Mouse (Mus musculus): Measurements from ENCODE around the gene Mrpl45. TPM values are rescaled to one million over a fixed set of nuclear protein-coding genes. Genes with fewer than 3 reads are reported as not detected.
A peak's percentile ranks its signal among the peaks of the same experiment; 100 is the strongest.
"Not testable (repeated sequence)": the region's sequence is repeated elsewhere in the genome, so short reads cannot be mapped to it uniquely, and the experiment has no call there.

Mrpl45 gene
- polyA plus RNA-seq (2015; fragmentation: Nextera tagmentation; extraction: Ambion mirVana), result 37.6 and 41.4 TPM in 2 replicates

DNA sequence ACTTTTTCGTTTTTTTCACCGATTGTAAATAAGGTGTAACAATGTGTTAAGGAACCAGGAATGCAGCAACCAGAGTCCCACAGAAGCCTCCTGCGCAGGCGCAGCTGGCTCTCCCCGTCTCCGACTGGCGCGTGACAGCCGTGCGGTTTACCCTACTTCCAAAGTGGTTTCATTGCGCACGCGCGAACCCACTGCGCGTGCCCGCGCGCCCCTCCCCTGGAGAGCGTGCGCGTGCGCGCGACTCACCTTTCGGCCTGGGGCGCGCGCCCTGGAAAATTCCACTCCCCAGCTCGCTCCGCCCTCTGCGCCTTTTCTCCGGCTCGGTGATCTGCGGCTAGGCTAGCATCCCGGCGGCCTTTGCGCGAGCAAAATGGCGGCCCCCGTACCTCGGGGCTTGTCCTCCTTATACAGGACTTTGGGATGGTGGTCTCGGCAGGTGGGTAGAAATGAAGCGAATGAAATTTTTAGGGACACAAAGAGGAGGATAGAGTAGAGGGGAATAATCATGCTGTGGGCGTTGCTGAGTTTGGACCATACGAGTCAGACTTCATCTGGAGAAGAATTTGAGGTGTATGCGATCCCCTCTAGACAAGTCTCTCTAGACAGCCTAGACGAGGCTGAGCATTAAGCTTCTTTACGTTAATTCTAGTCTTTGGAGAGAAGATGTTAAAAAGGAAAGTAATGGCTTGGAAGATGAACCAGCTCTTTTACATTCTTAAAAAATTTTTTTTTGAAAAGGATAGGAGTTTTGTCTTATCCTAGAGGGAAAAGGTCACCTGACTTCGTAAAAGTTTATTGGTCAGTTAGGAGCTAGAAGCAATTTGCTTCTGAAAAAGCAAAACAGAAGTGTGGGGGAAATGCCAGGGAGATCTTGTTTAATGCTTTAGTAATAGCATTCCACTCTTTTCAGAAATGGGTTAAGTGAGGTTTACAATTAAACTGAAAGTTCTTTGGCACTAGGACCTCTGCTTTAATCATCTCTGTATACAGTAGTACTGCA, at the start of gene Mrpl45:
Gene Mrpl45, plus strand, starts transcription at position 213 of the 1,000 bp plus-strand sequence.
- H3K27me3 ChIP-seq, result no peaks in the 10 kb centered on the region

DNA sequence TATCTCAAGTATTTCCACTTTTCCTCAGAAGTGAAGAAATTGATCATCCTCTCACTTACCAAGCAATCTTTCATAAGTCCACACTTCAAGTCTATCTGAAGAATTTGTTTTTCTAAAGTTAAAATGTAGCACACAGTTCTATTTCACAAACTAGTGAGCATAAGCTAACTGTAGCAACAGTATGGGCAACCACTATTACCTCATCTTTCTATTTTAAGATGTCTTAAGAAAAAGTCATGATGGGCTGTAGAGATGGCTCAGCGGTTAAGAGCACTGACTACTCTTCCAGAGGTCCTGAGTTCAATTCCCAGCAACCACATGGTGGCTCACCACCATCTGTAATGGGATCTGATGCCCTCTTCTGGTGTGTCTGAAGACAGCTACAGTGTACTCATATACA, 49.0 kb upstream of the Mrpl45 start:
- not testable (repeated sequence) for H3K4me2 ChIP-seq; H3K27ac ChIP-seq; H3K9me3 ChIP-seq; H3K27me3 ChIP-seq; H3K4me1 ChIP-seq; ATAC-seq (ENCODE audit: insufficient number of reproducible peaks, low FRiP score, low TSS enrichment, low read depth); H3K4me3 ChIP-seq; H3K9ac ChIP-seq
- H3K36me3 ChIP-seq, result peaks cover 16% of the 10 kb centered on the region
- WGBS, result 93% methylated on average over 1 of the region's 1 CpGs

More for the DNA sequence above, at the start of gene Mrpl45:
- Histone ChIP-seq H3K27ac (peak within 1 kb of the TSS; percentile 67), H3K9ac (peak within 1 kb of the TSS; percentile 46), H3K4me2 (peak within 1 kb of the TSS; percentile 43), H3K9me3 (no peaks in the 10 kb centered on the region), H3K36me3 (no peaks in the 10 kb centered on the region; the same call in 1 of the 2 replicates), H3K4me1 (peaks cover 15% of the 10 kb centered on the region), H3K4me3 (peak within 1 kb of the TSS; percentile 50)
- WGBS, result under 1% methylated on average over 50 of the region's 50 CpGs
- ATAC-seq (ENCODE audit: insufficient number of reproducible peaks, low FRiP score, low TSS enrichment, low read depth), result peak; percentile 91

DNA sequence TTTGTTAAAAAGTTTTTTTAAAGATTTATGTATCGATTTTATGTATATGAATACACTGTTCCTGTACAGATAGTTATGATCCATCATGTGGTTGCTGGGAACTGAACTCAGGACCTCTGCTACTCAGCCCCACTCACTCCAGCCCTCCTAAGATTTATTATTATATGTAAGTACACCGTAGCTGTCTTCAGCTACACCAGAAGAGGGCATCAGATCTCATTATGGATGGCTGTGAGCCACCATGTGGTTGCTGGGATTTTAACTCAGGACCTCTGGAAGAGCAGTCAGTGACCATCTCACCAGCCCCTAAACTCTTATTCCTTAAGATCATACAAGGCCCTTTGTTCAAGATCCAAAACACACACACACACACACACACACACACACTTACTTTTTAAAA, 45.5 kb upstream of the Mrpl45 start:
- not testable (repeated sequence) for ATAC-seq (ENCODE audit: insufficient number of reproducible peaks, low FRiP score, low TSS enrichment, low read depth)
- H3K36me3 ChIP-seq, result peaks cover 12% of the 10 kb centered on the region
- 76% methylated on average over 2 of the region's 2 CpGs for WGBS

DNA sequence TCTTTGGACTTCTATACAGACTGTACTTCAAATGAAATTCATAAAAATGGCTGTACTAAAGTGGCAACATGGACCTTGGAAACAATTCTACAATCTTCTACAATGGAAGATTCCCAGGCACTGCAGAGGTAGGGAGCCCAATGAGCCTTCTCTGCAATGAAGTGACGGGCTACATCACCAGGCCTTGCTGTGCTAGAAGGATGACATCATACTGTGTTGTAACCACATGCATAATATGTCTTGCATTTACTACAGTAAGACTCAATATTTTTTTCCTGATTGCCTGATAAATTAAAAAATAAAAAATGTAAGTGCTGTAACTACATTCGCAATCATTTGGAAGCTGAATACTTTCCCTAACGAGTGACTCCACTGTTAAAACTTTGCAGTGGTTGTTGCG, 42.7 kb upstream of the Mrpl45 start:
- 84% methylated on average over 4 of the region's 4 CpGs for WGBS
- H3K27me3 ChIP-seq, result no peaks in the 10 kb centered on the region
- no peak overlapping the region for H3K4me2 ChIP-seq
- no peak overlapping the region for H3K27ac ChIP-seq
- no peak for ATAC-seq (ENCODE audit: insufficient number of reproducible peaks, low FRiP score, low TSS enrichment, low read depth)
- H3K9me3 ChIP-seq, result no peaks in the 10 kb centered on the region
- no peak overlapping the region for H3K9ac ChIP-seq
- no peak overlapping the region for H3K4me3 ChIP-seq
- no peaks in the 10 kb centered on the region for H3K4me1 ChIP-seq
- no peaks in the 10 kb centered on the region for H3K36me3 ChIP-seq

More for the DNA sequence above, 45.5 kb upstream of the Mrpl45 start:
- H3K4me2 ChIP-seq, H3K4me3 ChIP-seq, H3K27me3 ChIP-seq, H3K9ac ChIP-seq, H3K9me3 ChIP-seq, H3K4me1 ChIP-seq, H3K27ac ChIP-seq: not testable (repeated sequence)

DNA sequence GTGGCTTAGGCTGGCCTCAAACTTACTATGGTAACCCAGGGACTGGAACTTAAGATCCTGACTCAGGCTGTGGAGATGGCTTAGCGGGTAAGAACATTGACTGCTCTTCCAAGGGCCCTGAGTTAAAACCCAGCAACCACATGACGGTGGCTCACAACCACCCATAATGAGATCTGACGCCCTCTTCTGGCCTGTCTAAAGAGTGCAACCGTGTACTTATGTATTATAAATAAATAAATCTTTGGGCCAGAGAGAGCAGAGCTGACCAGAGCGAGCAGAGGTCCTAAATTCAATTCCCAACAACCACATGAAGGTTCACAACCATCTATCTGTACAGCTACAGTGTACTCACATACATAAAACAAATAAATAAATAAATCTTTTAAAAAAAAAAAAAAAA, 41.9 kb upstream of the Mrpl45 start:
- H3K4me1 ChIP-seq, result peaks cover 6% of the 10 kb centered on the region
- no peaks in the 10 kb centered on the region for H3K9me3 ChIP-seq
- H3K4me3 ChIP-seq, result no peak overlapping the region
- 82% methylated on average over 5 of the region's 5 CpGs for WGBS
- H3K27ac ChIP-seq, result no peak overlapping the region
- no peak for ATAC-seq (ENCODE audit: insufficient number of reproducible peaks, low FRiP score, low TSS enrichment, low read depth)
- H3K9ac ChIP-seq, result no peak overlapping the region
- no peaks in the 10 kb centered on the region for H3K27me3 ChIP-seq
- H3K36me3 ChIP-seq, result no peaks in the 10 kb centered on the region
- H3K4me2 ChIP-seq, result no peak overlapping the region

DNA sequence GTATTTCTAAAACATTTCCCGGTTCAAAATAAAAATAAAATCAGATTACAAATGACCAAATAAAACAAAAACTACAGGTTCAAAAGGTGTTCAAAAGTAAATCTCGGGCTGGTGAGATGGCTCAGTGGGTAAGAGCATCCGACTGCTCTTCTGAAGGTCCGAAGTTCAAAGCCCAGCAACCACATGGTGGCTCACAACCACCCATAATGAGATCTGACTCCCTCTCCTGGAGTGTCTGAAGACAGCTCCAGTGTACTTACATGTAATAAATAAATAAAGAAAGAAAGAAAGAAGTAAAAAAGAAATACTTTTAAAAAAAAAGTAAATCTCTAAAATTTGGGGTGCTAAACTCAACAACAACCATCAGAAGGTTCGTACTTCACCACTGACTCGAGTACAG, 40.6 kb upstream of the Mrpl45 start:
- 93% methylated on average over 6 of the region's 6 CpGs for WGBS
- peaks cover 13% of the 10 kb centered on the region for H3K4me1 ChIP-seq
- not testable (repeated sequence) for H3K27me3 ChIP-seq; H3K36me3 ChIP-seq; H3K27ac ChIP-seq; H3K4me2 ChIP-seq; ATAC-seq (ENCODE audit: insufficient number of reproducible peaks, low FRiP score, low TSS enrichment, low read depth); H3K4me3 ChIP-seq; H3K9ac ChIP-seq; H3K9me3 ChIP-seq

DNA sequence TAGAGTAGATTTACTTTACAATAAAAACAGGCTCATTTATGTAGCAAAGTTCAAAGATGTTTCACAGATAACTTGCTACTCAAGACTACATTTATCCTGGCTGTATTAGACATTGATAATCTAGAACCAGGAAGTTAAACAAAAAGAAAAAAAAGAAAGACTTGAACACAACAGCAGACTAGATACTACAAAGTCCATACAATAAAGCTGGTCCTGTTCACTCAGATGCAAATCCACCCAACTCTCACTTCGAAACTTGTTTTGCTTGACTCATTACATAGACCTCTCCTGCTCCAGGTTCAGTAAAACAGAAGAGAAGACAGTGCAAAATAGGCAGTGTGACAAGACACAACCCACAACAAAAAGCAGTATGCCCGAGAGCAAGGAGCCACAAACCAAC, 40.2 kb upstream of the Mrpl45 start:
- H3K4me1 ChIP-seq, result peaks cover 13% of the 10 kb centered on the region

DNA sequence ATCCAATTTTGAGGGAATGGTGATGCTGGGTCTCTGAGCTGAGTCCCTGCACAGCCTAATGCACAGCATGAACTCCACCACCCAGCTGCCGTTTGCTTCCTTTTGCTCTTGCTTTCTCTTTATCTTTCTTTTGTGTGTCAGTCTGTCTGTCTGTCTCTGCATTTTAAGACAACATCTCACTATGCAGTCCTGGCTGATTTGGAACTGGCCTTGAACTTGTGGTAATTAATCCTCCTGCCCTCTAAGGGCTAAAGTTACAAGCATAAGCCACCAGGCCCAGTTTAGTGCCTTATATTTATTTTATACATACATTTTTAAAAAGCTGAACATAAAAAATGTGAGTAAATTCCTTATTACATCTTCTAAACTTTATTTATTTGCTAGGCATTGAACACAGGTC, 39.5 kb upstream of the Mrpl45 start:
- Histone ChIP-seq H3K4me3 (no peak overlapping the region), H3K36me3 (no peaks in the 10 kb centered on the region), H3K4me2 (no peak overlapping the region), H3K4me1 (peaks cover 17% of the 10 kb centered on the region), H3K9me3 (no peaks in the 10 kb centered on the region), H3K27ac (no peak overlapping the region), H3K27me3 (no peaks in the 10 kb centered on the region), H3K9ac (no peak overlapping the region)
- 69% methylated on average over 1 of the region's 1 CpGs for WGBS
- ATAC-seq (ENCODE audit: insufficient number of reproducible peaks, low FRiP score, low TSS enrichment, low read depth), result no peak

More for the DNA sequence above, 40.2 kb upstream of the Mrpl45 start:
- no peak overlapping the region for H3K4me2 ChIP-seq
- H3K9ac ChIP-seq, result no peak overlapping the region
- no peak overlapping the region for H3K27ac ChIP-seq
- 90% methylated on average over 2 of the region's 2 CpGs for WGBS
- no peaks in the 10 kb centered on the region for H3K36me3 ChIP-seq
- H3K4me3 ChIP-seq, result no peak overlapping the region
- H3K27me3 ChIP-seq, result no peaks in the 10 kb centered on the region
- no peak for ATAC-seq (ENCODE audit: insufficient number of reproducible peaks, low FRiP score, low TSS enrichment, low read depth)
- no peaks in the 10 kb centered on the region for H3K9me3 ChIP-seq

DNA sequence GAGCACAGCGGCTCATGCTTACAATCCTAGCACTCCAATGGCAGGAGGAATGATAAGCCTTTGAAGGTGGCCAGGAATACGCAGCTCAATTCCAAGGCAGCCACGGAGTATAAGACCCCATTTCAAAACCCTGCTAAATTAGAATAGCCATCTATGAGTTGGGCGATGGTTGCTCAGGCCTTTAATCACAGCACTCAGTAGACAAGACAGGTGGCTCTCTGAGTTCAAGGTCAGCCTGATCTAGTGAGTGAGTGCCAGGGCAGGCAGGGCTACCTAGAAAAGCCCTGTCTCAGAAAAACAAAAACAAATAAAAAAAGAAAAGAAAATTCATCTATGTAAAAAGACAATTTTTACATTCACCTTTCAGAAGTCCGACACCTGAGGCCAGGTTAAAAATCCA, 38.4 kb upstream of the Mrpl45 start:
- no peak overlapping the region for H3K27ac ChIP-seq
- no peak overlapping the region for H3K4me2 ChIP-seq
- no peaks in the 10 kb centered on the region for H3K36me3 ChIP-seq
- H3K27me3 ChIP-seq, result no peaks in the 10 kb centered on the region
- no peaks in the 10 kb centered on the region for H3K9me3 ChIP-seq
- no peak overlapping the region for H3K4me3 ChIP-seq
- ATAC-seq (ENCODE audit: insufficient number of reproducible peaks, low FRiP score, low TSS enrichment, low read depth), result no peak
- H3K4me1 ChIP-seq, result peaks cover 19% of the 10 kb centered on the region
- no peak overlapping the region for H3K9ac ChIP-seq
- 80% methylated on average over 5 of the region's 5 CpGs for WGBS

DNA sequence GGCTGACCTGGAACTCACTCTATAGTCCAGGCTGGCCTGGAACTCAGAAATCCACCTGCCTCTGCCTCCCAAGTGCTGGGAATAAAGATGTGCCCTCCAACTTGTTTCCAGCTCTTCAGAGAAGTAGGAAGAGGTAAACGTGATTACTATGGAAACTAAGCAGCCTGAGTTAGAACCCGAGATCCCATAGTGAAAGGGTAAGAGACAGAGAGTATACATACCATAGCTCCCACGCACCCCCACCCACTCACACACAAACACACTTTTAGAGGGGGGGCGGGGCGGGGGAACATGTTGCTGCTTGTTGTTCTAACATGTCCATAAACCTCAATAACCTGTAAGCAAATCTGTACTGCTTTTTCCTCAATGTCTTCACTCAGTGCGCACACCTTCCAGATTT, 37.1 kb upstream of the Mrpl45 start:
- no peak for ATAC-seq (ENCODE audit: insufficient number of reproducible peaks, low FRiP score, low TSS enrichment, low read depth)
- H3K36me3 ChIP-seq, result no peaks in the 10 kb centered on the region
- peak overlapping the region; percentile 69 for H3K4me2 ChIP-seq
- peaks cover 19% of the 10 kb centered on the region for H3K4me1 ChIP-seq
- H3K27me3 ChIP-seq, result no peaks in the 10 kb centered on the region
- H3K4me3 ChIP-seq, result peak overlapping the region; percentile 100
- 70% methylated on average over 6 of the region's 6 CpGs for WGBS
- 0 out of 2 replicates have a peak overlapping the region, but pooled peaks have one; percentile 10 for H3K9ac ChIP-seq
- no peak overlapping the region for H3K27ac ChIP-seq
- H3K9me3 ChIP-seq, result no peaks in the 10 kb centered on the region

DNA sequence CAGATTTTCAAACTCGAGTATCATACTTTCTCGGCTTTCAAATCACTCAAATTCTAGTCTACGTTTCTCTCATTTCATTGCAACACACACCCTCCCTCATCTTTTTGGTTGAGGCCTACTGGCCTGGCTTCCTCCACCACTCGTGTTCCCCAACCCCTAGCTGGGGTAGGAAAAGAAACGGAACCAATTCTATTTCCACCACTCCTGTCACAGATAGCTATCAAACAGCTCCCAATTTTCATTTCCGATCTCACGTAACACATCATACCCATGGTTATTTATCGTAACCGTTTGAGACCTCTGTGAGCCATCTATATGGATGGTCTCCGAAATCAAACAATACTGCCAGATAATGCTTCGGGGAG, 36.5 kb upstream of the Mrpl45 start:
- peak overlapping the region; percentile 69 for H3K4me2 ChIP-seq
- no peaks in the 10 kb centered on the region for H3K27me3 ChIP-seq
- no peaks in the 10 kb centered on the region for H3K36me3 ChIP-seq
- H3K4me1 ChIP-seq, result peaks cover 19% of the 10 kb centered on the region
- peak overlapping the region; percentile 100 for H3K4me3 ChIP-seq
- peak overlapping the region; percentile 97 for H3K27ac ChIP-seq
- WGBS, result 23% methylated on average over 11 of the region's 11 CpGs
- ATAC-seq (ENCODE audit: insufficient number of reproducible peaks, low FRiP score, low TSS enrichment, low read depth), result no peak
- no peaks in the 10 kb centered on the region for H3K9me3 ChIP-seq
- peak overlapping the region; percentile 97 for H3K9ac ChIP-seq

DNA sequence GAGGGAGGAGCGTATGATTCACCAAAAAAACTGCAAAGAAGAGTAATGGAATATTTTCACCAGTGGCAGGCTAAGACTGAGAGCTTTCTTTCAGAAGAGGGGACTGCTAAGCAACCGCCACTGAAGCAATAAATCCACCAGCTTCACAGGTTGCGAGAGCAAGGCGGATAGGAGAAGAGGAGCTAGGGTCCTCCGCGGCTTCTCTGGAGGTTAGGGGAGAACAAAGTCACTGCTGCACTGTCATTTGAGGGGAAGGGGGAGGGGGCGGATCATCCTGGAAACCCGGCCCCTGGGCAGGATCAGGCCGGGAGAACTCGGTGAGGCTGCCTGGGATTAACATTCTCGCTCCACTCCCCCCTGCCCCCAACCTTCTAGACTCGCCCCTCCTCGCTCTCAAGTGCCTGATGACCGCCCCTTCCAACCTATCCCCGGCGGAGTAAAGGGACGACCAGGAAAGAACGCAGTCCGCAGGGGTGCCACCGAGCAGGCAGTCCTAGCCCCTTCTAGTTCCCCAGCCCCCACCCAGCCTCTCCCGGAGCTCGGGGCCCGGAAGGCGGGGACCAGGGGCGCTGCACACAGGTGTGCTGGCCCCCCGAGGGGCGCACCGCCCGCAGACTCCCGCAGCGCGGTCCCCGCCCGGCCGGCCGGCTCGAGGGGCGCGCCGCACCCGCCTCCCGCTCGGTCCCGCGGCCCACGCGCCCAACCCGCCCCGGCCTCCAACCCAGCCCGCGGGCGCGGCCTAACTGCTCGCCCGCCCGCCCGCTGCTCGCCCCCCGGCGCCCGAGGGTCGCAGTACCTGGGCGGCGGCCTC, 35.9 kb upstream of the Mrpl45 start:
- peak overlapping the region; percentile 97 for H3K9ac ChIP-seq
- peak overlapping the region; percentile 97 for H3K27ac ChIP-seq
- H3K4me2 ChIP-seq, result peak overlapping the region; percentile 69
- peak overlapping the region; percentile 100 for H3K4me3 ChIP-seq
- ATAC-seq (ENCODE audit: insufficient number of reproducible peaks, low FRiP score, low TSS enrichment, low read depth), result peak; percentile 79
- peaks cover 19% of the 10 kb centered on the region for H3K4me1 ChIP-seq
- no peaks in the 10 kb centered on the region for H3K36me3 ChIP-seq
- H3K9me3 ChIP-seq, result no peaks in the 10 kb centered on the region
- under 1% methylated on average over 64 of the region's 64 CpGs for WGBS
- H3K27me3 ChIP-seq, result no peaks in the 10 kb centered on the region
